Mouse (Mus musculus): ENCODE results near the gene Pon1. TPM values are rescaled to one million over a fixed set of nuclear protein-coding genes. Genes with fewer than 3 reads are reported as not detected.

The Pon1 gene
- polyA plus RNA-seq, 1 experiment = not detected

DNA sequence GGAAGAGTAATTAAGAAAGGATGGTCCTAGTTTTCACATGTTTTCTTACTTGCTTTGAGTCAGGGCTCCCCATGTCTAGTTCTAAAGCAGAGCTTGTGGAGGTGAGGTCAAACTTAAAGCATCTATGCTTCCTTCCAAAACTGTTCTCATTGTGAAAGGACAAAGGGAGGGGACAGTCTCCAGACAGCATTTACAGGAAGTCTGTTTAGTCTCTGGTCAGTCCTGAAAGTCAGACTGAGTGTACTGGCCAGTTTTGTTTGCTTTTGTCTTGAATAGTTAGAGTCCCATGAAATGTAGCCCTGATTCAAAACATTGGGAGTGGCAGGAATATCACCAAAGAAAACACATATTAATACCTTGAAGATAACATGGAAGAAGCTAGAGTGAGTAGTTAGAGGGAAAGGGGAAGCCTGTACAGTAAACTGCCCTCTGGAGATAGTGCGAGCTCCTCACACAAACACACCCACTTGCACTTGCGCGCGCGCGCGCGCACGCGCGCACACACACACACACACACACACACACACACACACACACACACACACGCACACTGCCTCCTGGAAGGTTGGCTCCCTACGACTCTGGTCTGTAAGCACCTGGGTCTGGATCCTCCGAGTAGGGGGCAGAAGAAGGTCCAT lies 30.1 kb downstream of the Pon1 start:
- Histone ChIP-seq H3K27ac (ENCODE audit: insufficient read depth, low read length) (no peak overlapping the region), H3K4me1 (ENCODE audit: control insufficient read depth, insufficient read depth, low read length) (0 out of 2 replicates have a peak, but pooled peaks cover 2% of the 10 kb centered on the region), H3K4me3 (ENCODE audit: insufficient read depth, low read length) (no peak overlapping the region)
- TF ChIP-seq POLR2A (IDR thresholded peaks at IDR 0.05; ENCODE audit: extremely low read depth, insufficient read depth, low read length) = no peak
- no peak for TF ChIP-seq CTCF (IDR thresholded peaks at IDR 0.05; ENCODE audit: extremely low read depth, insufficient read depth, low read length)

DNA sequence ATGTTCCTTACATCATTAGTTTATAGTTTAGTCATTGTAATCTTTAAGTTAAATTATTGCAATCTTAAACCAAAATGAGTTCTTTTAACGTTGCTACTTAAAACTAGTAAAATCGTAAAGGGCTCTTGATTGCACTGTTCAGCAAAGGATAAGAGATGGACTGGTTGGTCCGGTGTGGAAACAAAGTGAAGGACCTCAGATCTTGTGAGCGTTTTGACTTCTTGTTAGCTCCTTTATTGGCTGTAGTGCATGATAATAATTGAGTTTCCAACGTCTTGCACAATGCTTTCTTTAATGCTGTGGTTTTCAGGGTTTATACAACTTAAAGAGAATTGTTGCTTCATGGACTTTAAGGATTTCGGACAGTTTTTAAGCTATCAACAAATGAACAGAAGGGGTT lies 31.7 kb downstream of the Pon1 start:
- no peak overlapping the region for H3K27ac ChIP-seq (ENCODE audit: insufficient read depth, low read length)
- H3K4me1 ChIP-seq (ENCODE audit: control insufficient read depth, insufficient read depth, low read length) = no peaks in the 10 kb centered on the region
- TF ChIP-seq CTCF (IDR thresholded peaks at IDR 0.05; ENCODE audit: extremely low read depth, insufficient read depth, low read length) (no peak), POLR2A (IDR thresholded peaks at IDR 0.05; ENCODE audit: extremely low read depth, insufficient read depth, low read length) (no peak)
- no peak overlapping the region for H3K4me3 ChIP-seq (ENCODE audit: insufficient read depth, low read length)

GRCm38 (mm10) chr6:5159385-5159791 lies 34.4 kb downstream of the Pon1 start:
- Histone ChIP-seq H3K4me1 (ENCODE audit: control insufficient read depth, insufficient read depth, low read length) (no peaks in the 10 kb centered on the region), H3K27ac (ENCODE audit: insufficient read depth, low read length) (no peak overlapping the region), H3K4me3 (ENCODE audit: insufficient read depth, low read length) (no peak overlapping the region)
- TF ChIP-seq POLR2A (IDR thresholded peaks at IDR 0.05; ENCODE audit: extremely low read depth, insufficient read depth, low read length) (no peak), CTCF (IDR thresholded peaks at IDR 0.05; ENCODE audit: extremely low read depth, insufficient read depth, low read length) (no peak)

GRCm38 (mm10) chr6:5156541-5157425 lies 37.0 kb downstream of the Pon1 start:
- Histone ChIP-seq H3K4me3 (ENCODE audit: insufficient read depth, low read length) (no peak overlapping the region), H3K27ac (ENCODE audit: insufficient read depth, low read length) (no peak overlapping the region)
- no peak for TF ChIP-seq POLR2A (IDR thresholded peaks at IDR 0.05; ENCODE audit: extremely low read depth, insufficient read depth, low read length)
- TF ChIP-seq CTCF (IDR thresholded peaks at IDR 0.05; ENCODE audit: extremely low read depth, insufficient read depth, low read length) = no peak

DNA sequence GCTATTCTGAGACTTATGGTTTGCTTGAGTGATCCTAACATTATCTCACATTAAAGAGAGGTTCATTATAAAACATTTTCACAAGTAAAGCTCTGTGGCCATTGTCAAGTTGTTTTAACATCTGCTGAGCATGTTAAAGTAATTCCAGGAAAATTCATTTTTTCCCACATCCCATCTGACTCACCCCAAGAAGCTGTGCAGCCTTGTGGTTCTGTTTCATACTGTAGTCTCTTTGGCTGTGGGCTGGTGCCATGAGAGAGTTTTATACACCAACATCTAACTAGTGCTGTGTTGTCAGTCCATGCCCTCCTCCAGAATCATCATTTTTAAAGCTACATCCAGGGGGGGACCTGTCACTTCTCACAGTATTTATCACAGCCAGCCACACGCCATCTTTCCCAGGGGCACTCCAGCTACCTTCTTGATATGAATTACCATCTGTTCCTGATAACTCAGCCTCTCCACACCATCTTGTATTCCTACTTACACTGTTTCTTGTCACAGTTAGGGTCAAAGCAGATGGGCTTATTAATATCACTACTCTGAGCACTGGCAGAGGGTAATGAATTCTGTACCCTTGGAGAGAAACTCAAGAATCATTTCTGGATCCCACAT lies 38.3 kb downstream of the Pon1 start:
- Histone ChIP-seq H3K4me3 (ENCODE audit: insufficient read depth, low read length) (no peak overlapping the region), H3K27ac (ENCODE audit: insufficient read depth, low read length) (no peak overlapping the region), H3K4me1 (ENCODE audit: control insufficient read depth, insufficient read depth, low read length) (peaks cover 5% of the 10 kb centered on the region)
- TF ChIP-seq POLR2A (IDR thresholded peaks at IDR 0.05; ENCODE audit: extremely low read depth, insufficient read depth, low read length) (no peak), CTCF (IDR thresholded peaks at IDR 0.05; ENCODE audit: extremely low read depth, insufficient read depth, low read length) (no peak)

More at GRCm38 (mm10) chr6:5156541-5157425, 37.0 kb downstream of the Pon1 start:
- H3K4me1 ChIP-seq (ENCODE audit: control insufficient read depth, insufficient read depth, low read length) = peaks cover 2% of the 10 kb centered on the region; the same call in 1 of the 2 replicates

- H3K4me1 ChIP-seq (ENCODE audit: control insufficient read depth, insufficient read depth, low read length) = peaks cover 5% of the 10 kb centered on the region
- TF ChIP-seq CTCF (IDR thresholded peaks at IDR 0.05; ENCODE audit: extremely low read depth, insufficient read depth, low read length) = no peak
- no peak for TF ChIP-seq POLR2A (IDR thresholded peaks at IDR 0.05; ENCODE audit: extremely low read depth, insufficient read depth, low read length)
- no peak overlapping the region for H3K27ac ChIP-seq (ENCODE audit: insufficient read depth, low read length)
Measured at GRCm38 (mm10) chr6:5154786-5155185, 39.0 kb downstream of the Pon1 start.

GRCm38 (mm10) chr6:5152185-5152584 lies 41.6 kb downstream of the Pon1 start:
- no peak overlapping the region for H3K27ac ChIP-seq (ENCODE audit: insufficient read depth, low read length)
- H3K4me1 ChIP-seq (ENCODE audit: control insufficient read depth, insufficient read depth, low read length) = peaks cover 5% of the 10 kb centered on the region
- TF ChIP-seq POLR2A (IDR thresholded peaks at IDR 0.05; ENCODE audit: extremely low read depth, insufficient read depth, low read length) (no peak), CTCF (IDR thresholded peaks at IDR 0.05; ENCODE audit: extremely low read depth, insufficient read depth, low read length) (no peak)
- no peak overlapping the region for H3K4me3 ChIP-seq (ENCODE audit: insufficient read depth, low read length)

More at GRCm38 (mm10) chr6:5154786-5155185, 39.0 kb downstream of the Pon1 start:
- H3K4me3 ChIP-seq (ENCODE audit: insufficient read depth, low read length) = no peak overlapping the region

DNA sequence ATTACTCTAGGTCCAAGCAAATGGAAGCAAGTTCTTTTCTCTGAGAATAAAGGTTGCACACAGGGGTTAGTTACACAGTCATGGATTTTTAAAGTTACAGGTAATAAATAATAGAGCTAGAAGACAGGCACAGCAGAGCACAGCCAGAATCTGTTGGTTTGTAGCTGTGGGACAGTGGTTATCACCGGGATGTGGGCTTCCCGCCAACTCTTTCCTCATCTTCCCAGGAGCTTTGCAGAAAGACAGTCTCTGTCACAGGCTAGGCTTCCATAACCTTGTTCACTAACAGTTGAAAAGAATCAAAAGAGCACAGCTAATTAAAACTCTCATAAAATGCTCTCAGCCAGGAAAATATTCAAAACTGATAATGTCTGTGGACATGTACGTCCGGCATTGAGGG lies 42.6 kb downstream of the Pon1 start:
- TF ChIP-seq POLR2A (IDR thresholded peaks at IDR 0.05; ENCODE audit: extremely low read depth, insufficient read depth, low read length) (no peak), CTCF (IDR thresholded peaks at IDR 0.05; ENCODE audit: extremely low read depth, insufficient read depth, low read length) (no peak)
- Histone ChIP-seq H3K27ac (ENCODE audit: insufficient read depth, low read length) (no peak overlapping the region), H3K4me3 (ENCODE audit: insufficient read depth, low read length) (no peak overlapping the region), H3K4me1 (ENCODE audit: control insufficient read depth, insufficient read depth, low read length) (peaks cover 5% of the 10 kb centered on the region)

- peaks cover 5% of the 10 kb centered on the region for H3K4me1 ChIP-seq (ENCODE audit: control insufficient read depth, insufficient read depth, low read length)
- no peak for TF ChIP-seq POLR2A (IDR thresholded peaks at IDR 0.05; ENCODE audit: extremely low read depth, insufficient read depth, low read length)
- TF ChIP-seq CTCF (IDR thresholded peaks at IDR 0.05; ENCODE audit: extremely low read depth, insufficient read depth, low read length) = no peak
- no peak overlapping the region for H3K27ac ChIP-seq (ENCODE audit: insufficient read depth, low read length)
- no peak overlapping the region for H3K4me3 ChIP-seq (ENCODE audit: insufficient read depth, low read length)
Measured at GRCm38 (mm10) chr6:5149941-5150340, 43.8 kb downstream of the Pon1 start.
